Mouse (Mus musculus) testis, postnatal 14 days (tissue): ENCODE measurements around the gene Nrros.

Experiments
- DNase-seq: peaks from one replicate; pipeline ENCODE4 v3.0.0; 2021; ENCODE audit warnings: low spot score

Gene Nrros

DNA sequence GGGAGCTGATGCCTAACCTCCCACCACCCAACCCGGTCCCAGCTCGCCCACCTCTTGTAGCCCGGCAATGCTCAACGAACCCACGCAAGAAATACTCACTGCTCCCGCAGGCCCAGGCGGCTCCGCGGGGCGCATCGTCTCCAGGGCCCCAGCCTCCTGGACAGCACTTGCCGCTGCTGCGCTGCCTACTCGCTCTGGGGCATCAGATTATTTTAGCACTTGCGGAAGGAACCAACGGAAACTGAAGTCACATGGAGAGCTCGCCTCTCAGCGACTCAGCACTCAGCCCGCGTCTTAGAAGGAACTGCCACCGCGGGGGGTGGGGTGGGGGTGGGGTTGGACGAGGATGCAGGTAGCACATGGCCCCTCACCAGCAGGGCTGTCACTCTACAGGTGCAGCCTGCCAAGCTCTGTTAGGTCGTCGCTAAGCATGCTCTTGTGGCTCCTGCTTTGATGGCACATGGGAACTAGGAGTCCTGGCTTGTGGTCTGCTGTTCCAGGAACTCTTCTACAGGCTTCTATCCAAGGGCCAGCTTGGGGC is at the start of gene Nrros:
Gene Nrros (minus strand): TSS at position 314 of the 541 bp plus-strand sequence.
- DNase-seq = no peak

DNA sequence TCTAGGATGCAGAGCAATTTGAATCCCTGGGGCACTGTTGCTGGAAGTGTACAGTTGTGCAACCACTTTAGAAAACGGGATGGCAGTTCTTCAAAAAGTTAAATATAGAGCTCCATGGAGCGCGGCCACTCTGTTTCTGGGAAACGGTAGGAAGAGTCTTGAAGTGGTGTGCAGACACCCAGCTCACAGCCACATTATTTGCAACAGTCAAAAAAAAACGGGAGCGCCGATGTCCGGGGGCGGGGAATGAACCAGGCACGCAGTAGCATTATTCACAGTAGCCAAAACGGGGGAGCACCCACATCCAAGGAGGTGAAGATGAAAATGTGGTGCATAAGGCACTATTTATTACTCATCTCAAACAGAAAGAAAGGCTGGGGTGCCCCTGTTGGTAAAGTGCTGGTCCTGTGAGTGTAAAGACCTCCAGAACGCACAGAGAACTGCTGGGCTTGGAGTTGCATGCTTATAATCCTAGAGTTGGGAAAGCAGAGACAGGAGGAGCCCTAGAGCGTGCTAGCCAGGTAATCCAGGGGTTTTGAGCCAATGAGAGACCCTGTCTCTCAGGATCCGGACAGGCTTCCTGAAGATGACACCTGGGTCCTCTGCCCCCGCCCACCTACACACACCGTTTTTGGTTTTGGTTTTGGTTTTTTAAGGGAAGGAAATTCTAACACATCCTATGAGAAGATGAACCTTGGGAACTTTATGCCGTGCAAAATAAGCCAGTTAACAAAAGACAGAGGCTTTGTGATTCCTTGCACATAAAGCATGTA is 49.6 kb upstream of the Nrros start:
- DNase-seq = no peak

DNA sequence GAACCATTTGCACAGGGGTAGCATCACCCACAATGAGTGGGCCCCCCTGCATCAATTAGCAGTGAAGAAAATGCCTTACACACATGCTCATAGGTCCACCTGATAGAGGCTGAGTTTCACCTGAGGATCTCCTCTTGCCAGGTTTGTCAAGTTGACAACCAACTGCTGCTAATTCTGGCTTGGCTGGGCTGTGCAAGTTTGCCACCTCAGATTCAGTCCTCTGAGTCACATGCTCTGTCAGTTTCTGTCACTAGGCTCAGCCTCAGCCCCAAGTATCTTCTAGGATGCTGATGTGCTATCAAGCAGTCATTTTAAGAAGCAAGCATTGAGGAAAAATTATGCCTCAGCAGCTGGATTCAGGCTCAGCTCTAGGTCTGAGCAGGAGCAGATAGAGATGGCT is 48.8 kb upstream of the Nrros start:
- DNase-seq = no peak

DNA sequence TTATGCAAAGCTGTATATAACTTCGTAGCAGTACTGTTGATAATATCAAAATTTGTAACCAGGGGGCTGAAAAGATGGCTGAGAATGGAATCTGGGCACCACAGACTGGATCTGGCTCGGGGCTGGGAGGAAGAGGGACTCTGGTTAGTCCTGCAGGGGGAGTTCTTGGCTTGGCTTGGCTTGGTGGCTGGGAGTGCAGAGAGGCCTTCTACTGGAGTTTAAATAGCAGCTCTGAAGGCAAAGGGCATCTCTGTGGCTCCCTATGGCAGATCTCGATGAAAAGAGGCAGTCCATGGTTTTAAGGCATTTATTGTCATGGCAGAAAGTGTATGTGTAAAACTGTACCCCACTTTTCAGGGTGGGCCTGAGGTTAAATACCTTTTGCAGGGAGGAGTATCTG is 39.5 kb upstream of the Nrros start:
- DNase-seq = no peak

DNA sequence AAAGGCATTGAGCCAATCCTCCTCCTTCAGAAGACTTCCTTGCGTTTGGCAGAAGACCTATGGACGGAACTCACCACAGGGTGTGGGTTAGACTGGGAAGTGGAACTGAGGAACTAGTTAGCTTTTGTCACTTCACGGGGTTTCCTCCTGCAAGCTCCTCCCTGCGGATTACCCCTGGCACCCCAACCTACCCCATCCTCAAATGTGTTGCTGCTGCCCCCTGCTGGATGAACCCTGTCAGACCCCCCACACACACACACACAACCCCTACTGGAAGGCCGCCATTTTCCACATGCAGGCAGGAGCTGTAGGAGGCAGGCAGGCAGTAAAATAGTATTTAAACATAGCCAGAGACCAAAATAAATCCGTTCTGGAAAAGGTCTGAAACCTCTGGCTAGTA is 37.3 kb upstream of the Nrros start:
- DNase-seq = peak; percentile 27

DNA sequence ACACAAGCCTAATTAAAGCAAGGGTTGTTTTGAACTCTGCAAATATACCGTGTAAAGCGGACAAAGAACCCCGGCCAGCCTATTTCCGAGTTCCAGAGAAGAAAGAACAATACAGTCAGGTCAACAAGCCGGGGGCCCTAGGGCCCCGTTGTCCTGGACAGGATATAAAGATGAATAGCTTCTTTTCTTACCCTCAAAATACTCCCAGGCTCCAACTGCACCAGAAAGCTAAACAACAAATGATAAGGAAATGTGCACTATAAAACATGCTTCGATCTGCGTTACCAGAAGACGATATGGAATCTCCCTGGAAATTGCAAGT is 35.6 kb upstream of the Nrros start:
- DNase-seq = no peak

DNA sequence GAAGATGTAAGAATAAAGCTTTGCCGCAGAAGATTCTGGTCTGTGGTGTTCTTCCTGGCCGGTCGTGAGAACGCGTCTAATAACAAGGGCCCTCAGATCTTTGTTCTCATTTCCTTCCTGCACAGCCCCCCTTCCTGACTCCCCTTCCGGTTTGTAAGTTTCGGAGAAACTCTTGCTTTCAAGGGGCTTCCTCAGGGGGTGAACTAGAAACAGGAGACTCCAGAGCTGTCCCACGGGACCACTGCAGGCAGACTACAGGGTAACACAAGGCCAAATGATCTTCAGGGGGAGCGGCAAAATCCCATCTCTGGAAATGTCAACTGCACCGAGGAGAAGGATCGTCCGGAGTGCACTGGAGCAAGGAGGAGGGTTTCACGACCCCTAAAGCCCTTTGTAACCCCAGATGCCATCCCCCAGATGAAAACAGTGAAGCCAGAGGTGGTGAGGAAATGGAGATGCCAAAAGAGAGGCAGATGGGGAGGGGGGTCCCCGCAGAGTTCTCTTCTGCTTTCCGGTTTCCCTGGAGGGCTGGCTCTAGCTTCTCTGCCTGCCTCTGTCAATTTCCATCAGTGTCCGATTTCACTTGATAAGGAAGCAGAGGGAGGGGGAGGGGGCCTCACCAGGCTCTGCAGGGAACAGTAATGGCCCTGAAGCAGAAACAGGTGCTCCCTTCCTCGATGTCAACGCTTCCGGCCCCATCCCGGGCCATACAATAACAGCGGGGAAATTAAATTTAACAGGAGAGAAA is 35.0 kb upstream of the Nrros start:
- DNase-seq = no peak

DNA sequence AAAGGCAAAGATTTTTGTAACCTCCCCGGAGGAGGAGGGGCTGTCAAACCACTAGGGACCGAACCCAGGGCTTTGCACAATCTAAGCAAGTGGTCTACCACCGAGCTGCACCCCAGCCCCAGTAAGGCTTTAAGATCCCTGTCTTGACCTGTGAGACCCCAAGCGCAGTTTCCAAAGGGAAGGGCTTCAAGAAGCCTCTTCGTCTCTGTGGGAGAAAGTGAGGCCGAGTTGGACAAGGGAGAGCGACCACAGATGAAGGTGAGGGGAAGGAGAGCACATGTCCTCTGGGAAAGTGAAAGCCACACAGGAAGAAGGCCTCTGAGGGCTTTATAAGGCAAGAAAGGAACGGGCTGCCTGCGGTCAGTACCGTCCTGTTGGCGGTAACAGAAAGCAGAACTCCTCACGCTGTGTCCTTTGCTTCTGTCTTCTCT is 24.6 kb upstream of the Nrros start:
- no peak for DNase-seq

DNA sequence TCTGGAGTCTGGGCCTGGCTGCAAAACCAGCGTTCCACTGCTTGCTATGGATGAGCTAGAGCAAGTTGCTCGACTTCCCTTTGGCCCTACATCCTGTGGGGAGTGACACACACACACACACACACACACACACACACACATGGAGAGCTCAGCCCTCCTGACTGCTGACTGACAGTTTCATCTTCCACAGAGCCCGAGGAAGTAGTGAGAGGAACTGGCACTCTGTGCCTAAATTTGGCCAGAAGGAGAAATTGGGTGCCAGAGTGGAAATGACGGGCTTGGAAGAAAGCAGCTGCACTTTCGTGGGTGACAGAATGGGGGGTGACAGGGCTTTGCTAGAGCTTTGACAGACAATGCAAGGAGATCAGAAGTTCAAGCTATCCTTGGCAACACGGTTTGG is 23.7 kb upstream of the Nrros start:
- no peak for DNase-seq

DNA sequence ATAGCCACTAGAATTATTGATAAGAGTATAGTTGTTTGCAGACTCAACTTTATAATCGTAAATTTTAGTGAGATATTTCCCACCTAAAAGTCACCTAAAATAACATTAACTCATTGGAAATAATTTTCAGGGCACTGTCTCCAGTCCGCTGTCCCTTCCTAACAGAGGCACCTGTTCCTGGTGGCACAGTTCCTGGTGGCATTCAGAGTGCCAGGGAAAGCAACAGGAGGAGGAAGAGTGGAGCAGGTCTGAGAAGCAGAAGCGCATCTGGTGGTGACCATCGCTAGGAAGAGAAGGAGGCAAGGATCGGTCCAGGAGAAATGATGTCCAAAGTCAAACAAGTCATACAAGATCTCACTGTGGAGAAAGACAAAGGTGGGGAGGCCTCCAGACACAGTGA is 20.7 kb upstream of the Nrros start:
- no peak for DNase-seq

DNA sequence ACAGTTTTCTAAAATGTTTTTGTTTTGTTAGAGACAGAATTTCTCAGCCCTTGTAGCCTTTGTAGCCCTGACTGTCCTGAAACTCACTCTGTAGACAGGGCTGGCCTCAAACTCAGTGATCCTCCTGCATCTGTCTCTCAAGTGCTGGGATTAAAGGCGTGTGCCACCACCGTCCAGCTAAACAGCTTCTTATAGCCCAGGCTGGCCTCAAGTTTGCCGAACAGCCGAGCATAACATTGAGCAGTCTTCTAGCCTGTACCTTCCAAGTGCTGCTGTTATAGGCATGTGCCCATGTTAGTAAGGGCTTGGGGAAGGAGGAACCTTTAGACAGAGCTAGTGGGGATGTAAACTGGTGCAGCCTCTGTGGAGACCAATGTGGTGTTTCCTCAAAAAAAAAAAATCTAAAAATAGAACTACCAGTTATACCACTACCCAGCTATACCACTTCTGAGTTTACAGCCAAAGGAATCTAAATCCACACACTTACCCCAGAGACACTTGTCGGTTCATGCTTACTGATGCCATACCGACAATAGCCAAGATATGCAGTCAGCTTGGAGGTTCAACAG is 14.0 kb upstream of the Nrros start, which contains the start of gene Bex6:
Gene Bex6 (plus strand): TSS at position 491 of the 569 bp plus-strand sequence.
- DNase-seq = no peak

DNA sequence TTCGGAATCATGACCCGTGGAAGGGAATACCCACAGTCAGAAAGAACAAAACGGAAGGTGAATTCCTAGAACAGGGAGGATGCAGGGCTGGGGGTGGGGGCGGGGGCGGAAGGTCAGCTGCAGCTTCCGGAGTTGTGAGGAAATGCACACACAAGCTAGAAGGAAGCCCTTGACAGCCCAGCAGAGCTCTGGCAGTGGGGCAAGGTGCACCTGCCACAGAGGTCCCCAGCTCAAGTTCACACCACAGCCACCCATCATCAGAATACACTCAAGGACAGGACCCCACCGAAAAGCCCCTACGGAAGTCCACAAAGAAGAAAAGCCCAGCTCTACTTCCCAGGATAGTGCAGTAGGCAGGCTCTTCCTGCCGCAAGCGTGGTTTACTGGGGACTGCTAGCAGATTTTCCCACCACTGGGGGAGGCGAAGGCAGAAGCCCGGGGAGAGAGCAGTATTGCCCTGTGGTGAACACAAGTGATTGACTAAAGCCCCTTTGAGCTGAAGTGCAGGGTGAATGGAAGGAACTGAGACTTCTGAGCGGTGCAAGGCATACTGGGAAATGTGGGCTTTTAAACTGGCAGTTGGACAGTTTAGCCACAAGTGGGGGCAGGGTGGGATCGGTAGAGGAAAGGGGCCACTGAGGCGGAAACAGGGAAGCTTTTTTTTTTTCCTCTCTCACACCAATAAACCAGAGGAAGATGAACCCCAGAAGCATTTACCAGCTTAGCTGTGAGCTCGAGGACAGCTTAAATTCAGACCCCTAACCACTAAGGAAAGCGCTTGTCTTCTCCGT is 11.7 kb upstream of the Nrros start:
- DNase-seq = no peak

DNA sequence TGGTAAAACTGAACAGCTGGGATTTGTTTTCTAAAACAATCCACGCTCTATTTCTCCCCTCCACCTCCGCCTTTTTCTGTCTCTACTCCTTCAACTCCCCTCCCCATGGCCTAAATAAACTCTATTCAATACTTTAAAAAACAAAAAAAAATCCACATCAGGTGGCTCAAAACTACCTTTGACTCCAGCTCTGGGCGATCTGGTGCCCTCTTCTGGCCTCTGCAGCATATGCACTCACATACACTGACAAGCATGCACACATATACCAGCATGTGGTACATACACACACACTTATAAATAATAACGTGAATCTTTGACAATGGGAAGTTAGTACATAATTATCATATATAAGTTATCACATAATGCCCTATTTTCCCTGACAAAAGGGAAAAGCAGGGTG is 9.6 kb upstream of the Nrros start:
- DNase-seq = no peak

DNA sequence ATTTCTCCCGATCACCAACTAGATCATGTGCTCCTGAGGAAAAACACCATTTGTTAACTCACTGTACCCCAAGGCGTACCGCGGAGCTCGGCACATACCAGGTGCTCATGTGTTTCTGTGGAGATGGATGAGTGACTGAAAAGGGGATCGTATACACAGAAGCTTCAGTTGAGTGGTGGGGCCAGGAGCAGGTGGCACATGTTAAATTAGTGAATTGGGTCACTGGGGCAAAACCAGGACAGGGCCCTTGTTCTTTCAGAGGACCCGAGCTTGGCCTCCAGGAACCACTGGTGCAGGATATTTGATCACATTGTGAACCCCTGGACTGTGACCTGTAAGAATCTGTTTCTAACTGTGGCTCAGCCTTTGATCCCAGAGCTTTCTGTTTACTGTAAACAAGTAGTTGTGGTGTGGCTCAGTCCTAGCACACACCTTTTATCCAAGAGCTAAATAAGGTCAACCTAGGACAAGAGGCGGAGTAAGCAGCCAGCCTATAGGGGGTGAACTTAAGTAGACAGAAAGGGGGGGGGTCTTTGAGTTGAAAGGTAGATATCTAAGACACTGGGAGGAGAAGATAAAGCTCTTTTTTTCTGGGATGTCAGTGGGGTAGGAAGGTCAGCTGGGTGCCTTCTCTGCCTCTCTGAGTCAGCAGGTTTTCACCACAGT is 9.1 kb upstream of the Nrros start:
- no peak for DNase-seq

DNA sequence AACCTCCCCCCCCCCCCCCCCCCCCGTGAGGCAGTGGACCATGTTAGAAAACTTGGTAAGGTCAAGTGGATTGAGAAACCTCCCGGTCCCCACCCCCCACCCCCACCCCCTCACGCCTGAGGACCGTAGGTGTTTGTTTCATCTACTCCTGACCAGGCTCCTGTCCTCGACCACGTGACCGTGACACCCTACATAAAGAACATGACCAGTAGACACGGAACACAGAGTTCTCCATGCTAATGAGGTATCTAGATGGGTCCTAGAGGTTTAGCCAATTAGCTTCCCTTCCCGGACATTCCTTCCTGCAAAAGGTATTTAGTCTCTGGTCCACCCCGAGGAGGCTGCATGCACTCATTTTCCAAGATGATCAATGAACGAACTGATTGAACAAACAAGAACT is 8.0 kb upstream of the Nrros start:
- DNase-seq = no peak

DNA sequence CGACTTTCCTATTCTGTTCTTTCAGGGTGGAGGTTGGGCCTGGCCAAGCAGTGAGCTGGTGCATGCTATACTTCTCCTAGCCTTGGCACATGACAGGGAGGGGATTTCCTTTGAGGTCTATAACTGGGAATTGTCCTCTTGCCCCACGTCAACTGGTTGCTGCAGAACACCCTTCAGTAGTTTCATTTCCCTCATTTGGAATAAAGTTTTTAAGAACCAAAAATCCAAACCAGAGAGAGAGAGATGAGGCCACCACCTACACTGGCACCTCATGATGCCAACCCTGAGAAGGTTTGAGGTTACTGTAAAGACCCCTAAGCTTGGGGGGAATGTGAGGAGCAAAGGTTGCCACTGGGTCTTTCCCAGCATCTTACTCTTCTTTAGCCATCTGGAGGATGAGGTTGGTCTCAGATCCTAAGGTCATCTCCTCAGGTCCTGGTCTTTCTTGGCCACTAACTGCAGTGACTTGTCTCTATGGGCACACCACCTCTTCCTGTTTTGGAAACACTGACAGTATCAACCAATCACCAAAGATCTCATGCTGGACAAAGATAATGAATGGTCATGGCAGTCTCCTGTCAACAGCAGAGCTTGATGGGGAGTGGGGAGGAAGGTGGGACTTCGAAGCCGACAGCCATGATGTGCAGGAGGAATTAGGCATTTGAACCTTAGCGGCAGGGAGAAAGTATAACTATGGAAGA is 5.8 kb upstream of the Nrros start:
- DNase-seq = no peak

DNA sequence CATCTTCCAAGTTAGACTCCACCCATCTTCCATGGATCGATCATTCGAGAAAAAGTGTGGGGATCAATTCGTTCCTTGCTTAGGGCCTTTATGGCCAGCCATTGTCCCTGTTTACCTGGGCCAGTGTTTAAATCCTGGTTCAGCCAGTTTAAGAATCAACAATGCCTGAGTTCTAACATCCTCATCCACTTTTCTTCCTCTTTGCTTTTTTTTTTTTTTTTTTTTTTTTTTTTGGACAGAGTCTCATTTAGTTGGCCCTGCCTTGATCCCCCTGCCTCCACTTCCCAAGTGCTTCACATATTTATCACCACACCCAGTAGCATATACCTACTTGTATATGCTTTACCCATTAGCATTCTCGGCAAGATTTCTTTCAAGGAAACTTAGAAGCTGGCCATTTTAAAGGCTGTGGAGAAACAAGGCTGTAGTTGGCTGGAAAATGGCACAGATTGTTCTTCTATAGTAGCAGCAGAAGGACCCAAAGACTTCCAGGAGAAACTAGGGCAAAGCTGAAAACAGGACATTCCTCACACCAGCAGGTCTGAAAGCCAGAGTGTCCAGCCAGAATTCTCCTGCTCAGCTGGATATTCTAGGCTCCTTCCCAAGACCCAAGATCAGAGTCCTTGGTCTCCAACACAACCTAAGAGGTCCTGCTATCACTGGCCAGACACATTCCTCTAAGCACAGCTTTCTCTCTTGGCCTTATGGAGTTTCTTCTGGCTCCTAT is 2.6 kb upstream of the Nrros start:
- DNase-seq = no peak

DNA sequence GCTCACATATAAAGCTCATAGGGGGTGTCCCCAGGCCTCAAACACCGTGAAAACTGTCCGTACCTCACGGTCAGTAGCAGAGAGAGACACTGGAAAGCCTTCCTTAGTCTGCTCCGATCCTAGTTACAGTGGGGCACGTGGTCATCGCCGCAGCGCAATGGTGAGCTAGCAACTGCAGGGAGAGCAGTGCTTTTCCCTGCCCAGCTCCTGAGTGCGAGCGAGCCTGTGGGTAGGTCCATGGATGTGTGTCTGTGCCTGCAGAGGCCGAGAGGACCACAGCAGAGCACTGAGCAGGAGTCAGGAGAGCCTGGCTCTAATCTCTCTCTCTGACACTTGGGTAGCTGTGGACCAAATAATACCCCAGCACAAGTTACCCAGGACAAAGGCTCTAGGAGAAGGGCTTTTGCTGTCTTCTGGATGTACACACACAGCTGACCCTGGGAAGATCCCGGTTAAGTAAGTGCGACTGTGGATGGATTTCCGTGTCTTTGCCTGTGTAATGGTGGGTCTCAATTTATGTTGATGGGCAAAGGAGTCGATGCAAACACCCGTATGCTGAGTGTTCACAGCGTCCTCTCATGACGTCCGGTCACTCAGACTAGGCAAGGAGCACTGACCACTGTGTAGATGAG is 882 bp downstream of the Nrros start:
- DNase-seq = no peak

DNA sequence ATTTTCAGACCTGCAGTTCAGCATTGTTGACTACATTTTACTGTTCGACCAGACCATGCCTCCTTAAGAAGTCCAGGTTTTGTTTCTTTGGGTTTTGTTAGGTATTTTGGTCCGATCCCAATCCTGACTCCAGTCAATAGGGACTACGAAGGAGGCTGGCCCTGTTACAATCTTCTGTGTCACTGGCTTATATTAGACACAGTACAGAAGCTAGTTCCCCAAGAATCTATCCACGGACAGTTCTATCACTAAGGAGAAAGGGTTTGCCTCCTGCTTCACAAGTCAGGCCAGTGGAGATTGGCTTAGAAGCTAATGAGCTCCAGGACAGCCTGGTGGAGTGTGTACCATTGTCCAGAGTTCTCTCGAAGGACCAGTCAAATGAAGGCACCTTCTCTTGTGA is 1.5 kb downstream of the Nrros start:
- DNase-seq = no peak

DNA sequence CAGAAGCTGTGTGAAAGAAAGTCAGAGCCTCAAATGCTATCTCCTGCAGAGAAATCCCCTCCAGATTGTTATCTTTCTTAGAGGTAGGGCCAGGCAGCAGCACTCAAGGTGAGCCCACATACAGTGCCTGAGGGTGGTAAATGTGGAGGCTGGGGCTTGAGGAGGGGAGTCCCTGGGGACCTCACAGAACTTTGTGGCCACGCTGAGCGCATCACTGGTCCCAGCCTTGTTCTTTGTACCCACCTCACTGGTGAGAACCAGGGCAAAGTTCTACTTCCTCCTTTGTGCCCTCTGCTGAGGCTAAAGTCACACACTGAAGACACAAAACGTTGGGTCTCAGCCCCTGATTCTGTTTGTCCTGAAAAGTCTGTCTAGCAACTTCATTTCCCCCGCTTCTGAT is 2.0 kb downstream of the Nrros start:
- no peak for DNase-seq
